Mouse (Mus musculus): ENCODE results near the gene Spata31d1d. TPM values are rescaled to one million over a fixed set of nuclear protein-coding genes. Genes with fewer than 3 reads are reported as not detected.
A peak's percentile ranks its signal among the peaks of the same experiment; 100 is the strongest.
"Not testable (repeated sequence)": the region's sequence is repeated elsewhere in the genome, so short reads cannot be mapped to it uniquely, and the experiment has no call there.

The Spata31d1d gene
- polyA plus RNA-seq, 1 experiment from 2014 or later = not detected

- Histone ChIP-seq H3K27me3 (ENCODE audit: poor library complexity, severe bottlenecking) (no peaks in the 10 kb centered on the region), H3K4me1 (0 out of 2 replicates have a peak, but pooled peaks cover 4% of the 10 kb centered on the region), H3K4me3 (no peak overlapping the region), H3K36me3 (replicated peaks) (peaks cover 18% of the 10 kb centered on the region), H3K9me3 (no peaks in the 10 kb centered on the region), H3K27ac (no peak overlapping the region)
- no peak for DNase-seq (ENCODE audit: extremely low spot score, low spot score)
- WGBS = 77% methylated on average over 12 of the region's 12 CpGs
Observed at GRCm38 (mm10) chr13:59750310-59750709, 18.8 kb upstream of the Spata31d1d start.

- Histone ChIP-seq H3K36me3 (replicated peaks) (no peaks in the 10 kb centered on the region), H3K4me1 (0 out of 2 replicates have a peak, but pooled peaks cover 4% of the 10 kb centered on the region), H3K9me3 (no peaks in the 10 kb centered on the region), H3K27ac (no peak within 1 kb of the TSS), H3K27me3 (ENCODE audit: poor library complexity, severe bottlenecking) (no peaks in the 10 kb centered on the region), H3K4me3 (no peak within 1 kb of the TSS)
- DNase-seq (ENCODE audit: extremely low spot score, low spot score) = no peak
- 84% methylated on average over 9 of the region's 9 CpGs for WGBS
Observed at GRCm38 (mm10) chr13:59746711-59747110, 15.2 kb upstream of the Spata31d1d start, which contains the start of gene 1700014D04Rik. Gene 1700014D04Rik, minus strand, starts transcription at chr13:59746752.

DNA sequence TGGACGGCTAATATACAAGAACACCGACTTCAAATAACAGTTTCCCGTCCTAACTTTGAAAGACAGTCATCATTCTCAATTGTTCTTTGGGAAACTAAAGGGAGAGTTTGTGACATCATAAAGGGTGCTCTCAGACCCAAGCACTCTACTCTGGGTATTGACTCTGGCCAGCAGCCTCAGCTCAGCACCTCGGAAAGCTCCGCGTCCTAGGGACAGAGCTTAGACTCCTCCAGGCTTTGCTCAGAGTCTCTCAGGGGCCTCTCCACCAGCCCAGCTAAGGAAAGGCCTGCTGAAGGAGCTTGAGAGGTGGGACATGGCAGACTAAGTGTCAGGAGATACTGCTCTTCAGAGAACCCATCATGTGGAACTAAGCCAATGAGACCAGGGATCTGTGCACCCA, 14.6 kb upstream of the Spata31d1d start:
- WGBS = 69% methylated on average over 6 of the region's 6 CpGs
- Histone ChIP-seq H3K27ac (no peak overlapping the region), H3K4me3 (no peak overlapping the region), H3K36me3 (replicated peaks) (no peaks in the 10 kb centered on the region), H3K4me1 (0 out of 2 replicates have a peak, but pooled peaks cover 4% of the 10 kb centered on the region), H3K27me3 (ENCODE audit: poor library complexity, severe bottlenecking) (no peaks in the 10 kb centered on the region), H3K9me3 (no peaks in the 10 kb centered on the region)
- DNase-seq (ENCODE audit: extremely low spot score, low spot score) = no peak

- Histone ChIP-seq H3K27ac (no peak overlapping the region), H3K4me3 (no peak overlapping the region), H3K9me3 (no peaks in the 10 kb centered on the region), H3K36me3 (replicated peaks) (no peaks in the 10 kb centered on the region), H3K27me3 (ENCODE audit: poor library complexity, severe bottlenecking) (no peaks in the 10 kb centered on the region), H3K4me1 (no peaks in the 10 kb centered on the region)
- WGBS = 86% methylated on average over 6 of the region's 6 CpGs
- DNase-seq (ENCODE audit: extremely low spot score, low spot score) = no peak
Observed at GRCm38 (mm10) chr13:59745462-59745861, 13.9 kb upstream of the Spata31d1d start.

- Histone ChIP-seq H3K9me3 (no peaks in the 10 kb centered on the region), H3K27ac (no peak overlapping the region), H3K27me3 (ENCODE audit: poor library complexity, severe bottlenecking) (no peaks in the 10 kb centered on the region), H3K36me3 (replicated peaks) (no peaks in the 10 kb centered on the region), H3K4me3 (no peak overlapping the region), H3K4me1 (no peaks in the 10 kb centered on the region)
- WGBS = 85% methylated on average over 10 of the region's 10 CpGs
- no peak for DNase-seq (ENCODE audit: extremely low spot score, low spot score)
Observed at GRCm38 (mm10) chr13:59741697-59742096, 10.1 kb upstream of the Spata31d1d start.

DNA sequence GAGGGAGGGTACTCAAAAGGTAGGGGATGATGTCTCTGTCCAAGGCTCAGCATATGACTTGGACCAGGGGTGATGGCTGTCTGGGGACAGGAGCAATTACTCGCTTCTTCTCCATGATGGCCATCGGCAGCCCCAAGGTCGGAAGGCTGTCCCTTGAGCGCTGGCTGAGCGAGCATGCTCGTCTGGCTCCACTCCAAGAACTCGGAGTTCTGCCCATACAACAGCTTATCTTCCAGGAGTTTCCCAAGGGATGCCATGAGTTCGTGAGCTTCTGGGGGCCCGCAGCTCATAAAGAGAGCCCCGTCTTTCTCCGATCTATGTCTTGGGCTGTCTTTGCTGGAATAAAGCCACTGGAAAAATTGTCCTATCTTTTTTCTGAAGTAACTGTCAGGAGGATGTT, 9.5 kb upstream of the Spata31d1d start:
- WGBS = 93% methylated on average over 11 of the region's 11 CpGs
- no peaks in the 10 kb centered on the region for H3K4me1 ChIP-seq
- no peak overlapping the region for H3K27ac ChIP-seq
- no peak overlapping the region for H3K4me3 ChIP-seq
- no peaks in the 10 kb centered on the region for H3K27me3 ChIP-seq (ENCODE audit: poor library complexity, severe bottlenecking)
- no peak for DNase-seq (ENCODE audit: extremely low spot score, low spot score)
- H3K9me3 ChIP-seq = no peaks in the 10 kb centered on the region
- H3K36me3 ChIP-seq (replicated peaks) = no peaks in the 10 kb centered on the region

- H3K4me1 ChIP-seq = peaks cover 10% of the 10 kb centered on the region
Observed at GRCm38 (mm10) chr13:59739397-59739796, 7.8 kb upstream of the Spata31d1d start.

GRCm38 (mm10) chr13:59738455-59738854, 6.9 kb upstream of the Spata31d1d start:
- H3K4me3 ChIP-seq = no peak overlapping the region
- WGBS = 88% methylated on average over 2 of the region's 2 CpGs
- DNase-seq (ENCODE audit: extremely low spot score, low spot score) = no peak
- H3K27me3 ChIP-seq (ENCODE audit: poor library complexity, severe bottlenecking) = no peaks in the 10 kb centered on the region
- no peaks in the 10 kb centered on the region for H3K36me3 ChIP-seq (replicated peaks)
- H3K9me3 ChIP-seq = no peaks in the 10 kb centered on the region
- peaks cover 11% of the 10 kb centered on the region for H3K4me1 ChIP-seq
- H3K27ac ChIP-seq = no peak overlapping the region

More at GRCm38 (mm10) chr13:59739397-59739796, 7.8 kb upstream of the Spata31d1d start:
- Histone ChIP-seq H3K27me3 (ENCODE audit: poor library complexity, severe bottlenecking) (no peaks in the 10 kb centered on the region), H3K36me3 (replicated peaks) (no peaks in the 10 kb centered on the region), H3K4me3 (no peak overlapping the region), H3K27ac (no peak overlapping the region), H3K9me3 (no peaks in the 10 kb centered on the region)
- no peak for DNase-seq (ENCODE audit: extremely low spot score, low spot score)
- 91% methylated on average over 4 of the region's 4 CpGs for WGBS

DNA sequence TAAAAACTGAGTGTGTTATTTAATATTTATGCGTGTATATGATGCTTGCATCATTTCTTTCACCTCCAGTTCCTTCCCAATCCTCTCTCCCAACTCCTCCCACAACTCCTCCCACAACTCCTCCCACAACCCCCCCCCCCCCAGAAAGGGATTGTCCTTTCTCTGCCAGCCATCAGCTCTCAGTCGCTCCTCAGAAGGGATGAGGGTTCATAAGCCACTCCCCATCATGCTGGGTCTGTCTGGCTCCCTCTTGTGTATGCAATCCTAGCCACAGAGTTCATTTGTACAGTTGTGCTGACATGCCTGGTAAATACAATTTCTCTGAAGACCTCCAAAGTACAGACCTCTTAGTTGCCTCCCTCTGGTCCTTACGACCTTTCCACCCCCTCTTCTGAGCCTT, 3.6 kb upstream of the Spata31d1d start:
- no peak overlapping the region for H3K4me3 ChIP-seq
- no peaks in the 10 kb centered on the region for H3K27me3 ChIP-seq (ENCODE audit: poor library complexity, severe bottlenecking)
- WGBS = 29% methylated on average over 3 of the region's 3 CpGs
- H3K36me3 ChIP-seq (replicated peaks) = no peaks in the 10 kb centered on the region
- no peak overlapping the region for H3K27ac ChIP-seq
- peaks cover 15% of the 10 kb centered on the region for H3K4me1 ChIP-seq
- peak; percentile 39 for DNase-seq (ENCODE audit: extremely low spot score, low spot score)
- H3K9me3 ChIP-seq = no peaks in the 10 kb centered on the region

DNA sequence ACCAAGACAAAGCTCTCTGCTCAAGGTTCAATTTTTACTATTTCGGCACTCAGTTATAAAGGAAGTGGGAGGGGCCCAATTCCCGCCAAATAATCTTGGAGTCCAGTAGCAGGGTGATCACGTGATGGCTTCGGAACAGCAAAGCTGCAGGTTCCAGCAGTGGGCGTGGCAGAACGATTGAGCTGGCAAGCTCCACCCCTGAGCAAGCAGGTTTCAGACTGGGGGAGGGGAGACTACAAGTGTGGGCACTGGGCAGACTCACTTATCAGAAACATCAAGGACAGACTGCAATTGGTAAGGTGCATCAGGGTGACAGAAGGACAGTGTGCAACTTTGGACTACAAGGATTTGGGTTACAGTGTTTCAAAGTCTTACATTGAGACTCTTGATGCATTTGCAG, 2.8 kb upstream of the Spata31d1d start:
- not testable (repeated sequence) for H3K27me3 ChIP-seq (ENCODE audit: poor library complexity, severe bottlenecking); H3K9me3 ChIP-seq; H3K27ac ChIP-seq; H3K36me3 ChIP-seq (replicated peaks); H3K4me3 ChIP-seq; DNase-seq (ENCODE audit: extremely low spot score, low spot score)
- peaks cover 15% of the 10 kb centered on the region for H3K4me1 ChIP-seq
- 30% methylated on average over 6 of the region's 6 CpGs for WGBS

DNA sequence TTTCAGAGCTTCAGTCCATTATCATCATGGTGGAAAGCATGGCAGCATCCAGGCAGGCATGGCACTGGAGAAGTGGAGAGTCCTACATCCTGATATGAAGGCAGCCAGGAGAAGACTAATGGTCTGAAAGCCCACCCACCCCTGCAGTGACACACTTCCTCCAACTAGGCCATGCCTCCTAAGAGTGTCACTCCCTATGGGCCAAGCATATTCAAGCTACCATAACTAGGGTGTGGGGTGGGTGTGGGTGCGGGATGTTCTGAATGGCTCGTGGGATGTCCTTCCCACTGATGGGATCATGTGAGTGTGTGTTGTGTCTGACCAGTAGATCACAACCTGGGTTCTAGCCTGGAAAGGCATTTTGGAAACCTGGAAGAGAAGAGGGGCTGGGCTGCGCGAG, 2.4 kb upstream of the Spata31d1d start:
- Histone ChIP-seq H3K9me3 (no peaks in the 10 kb centered on the region), H3K27ac (no peak overlapping the region), H3K36me3 (replicated peaks) (no peaks in the 10 kb centered on the region), H3K4me1 (peaks cover 15% of the 10 kb centered on the region), H3K27me3 (ENCODE audit: poor library complexity, severe bottlenecking) (no peaks in the 10 kb centered on the region), H3K4me3 (no peak overlapping the region)
- no peak for DNase-seq (ENCODE audit: extremely low spot score, low spot score)
- WGBS = 75% methylated on average over 4 of the region's 4 CpGs

GRCm38 (mm10) chr13:59728378-59729093, 3.0 kb downstream of the Spata31d1d start:
- peaks cover 38% of the 10 kb centered on the region for H3K27me3 ChIP-seq (ENCODE audit: poor library complexity, severe bottlenecking)
- DNase-seq (ENCODE audit: extremely low spot score, low spot score) = peak; percentile 79
- H3K27ac ChIP-seq = peak overlapping the region; percentile 20; the same call in 1 of the 2 replicates
- H3K36me3 ChIP-seq (replicated peaks) = no peaks in the 10 kb centered on the region
- WGBS = 36% methylated on average over 7 of the region's 7 CpGs
- H3K4me1 ChIP-seq = peaks cover 20% of the 10 kb centered on the region
- H3K4me3 ChIP-seq = no peak overlapping the region
- H3K9me3 ChIP-seq = no peaks in the 10 kb centered on the region

DNA sequence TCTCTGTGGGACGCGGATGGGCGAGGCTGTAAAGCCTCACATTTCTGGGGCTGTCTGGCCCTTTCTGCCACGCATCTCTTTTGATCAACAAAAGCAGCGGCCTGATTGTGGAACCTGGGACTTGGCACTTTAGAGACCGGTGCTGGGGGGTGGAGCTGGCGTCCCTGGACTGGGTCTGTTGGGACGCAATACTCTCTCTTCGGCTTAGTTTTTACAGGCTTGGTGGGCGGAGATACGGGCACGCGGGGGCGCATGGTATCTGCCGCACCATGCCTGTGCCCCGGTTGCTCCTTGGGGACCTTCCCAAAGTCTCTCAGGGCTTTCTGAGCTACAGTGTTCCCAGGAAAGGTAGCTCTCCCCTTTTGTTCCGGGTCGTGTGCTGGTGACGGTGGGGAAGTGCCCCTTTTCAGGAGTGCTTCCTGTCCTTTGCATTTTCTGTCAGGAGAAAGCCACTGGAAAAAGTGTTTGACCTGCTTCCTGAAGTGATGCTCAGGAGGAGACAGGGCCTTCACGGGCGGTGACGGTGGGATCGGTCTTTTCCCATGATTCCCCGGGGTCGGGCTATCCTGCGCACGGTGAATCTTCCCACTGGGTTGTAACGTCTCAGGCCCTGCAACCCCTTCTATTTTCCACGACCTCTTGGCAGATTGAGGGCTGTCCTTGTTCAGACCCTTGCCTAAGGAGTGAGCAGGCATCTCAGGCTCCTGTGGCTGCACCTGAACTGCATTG, 5.2 kb downstream of the Spata31d1d start:
- no peaks in the 10 kb centered on the region for H3K9me3 ChIP-seq
- no peaks in the 10 kb centered on the region for H3K36me3 ChIP-seq (replicated peaks)
- peaks cover 17% of the 10 kb centered on the region for H3K4me1 ChIP-seq
- peak overlapping the region; percentile 53; the same call in 1 of the 2 replicates for H3K27ac ChIP-seq
- WGBS = 37% methylated on average over 29 of the region's 29 CpGs
- DNase-seq (ENCODE audit: extremely low spot score, low spot score) = no peak
- peak overlapping the region; percentile 29 for H3K4me3 ChIP-seq
- H3K27me3 ChIP-seq (ENCODE audit: poor library complexity, severe bottlenecking) = peaks cover 38% of the 10 kb centered on the region

Measured in forebrain, embryonic 10.5 days (tissue).